Mouse (Mus musculus) forebrain, embryonic 10.5 days (tissue): ENCODE results near the gene Pla2g12a. TPM values are rescaled to one million over a fixed set of nuclear protein-coding genes. Genes with fewer than 3 reads are reported as not detected.

Experiments used
- DNase-seq: peaks from one replicate; pipeline ENCODE4 v3.0.0-alpha.2; 2017; ENCODE audit warnings: low spot score; ENCODE audit errors: extremely low spot score
- H3K27ac ChIP-seq: fragments of 300-500 bp; sonication (generic); 2 replicates; pipeline ENCODE4 v1.5.1; 2016; ENCODE audit warnings: mild to moderate bottlenecking
- H3K27me3 ChIP-seq: fragments of 300-500 bp; sonication (generic); 2 replicates; pipeline ENCODE4 v1.6.1; 2016; ENCODE audit warnings: mild to moderate bottlenecking; ENCODE audit not compliant: poor library complexity, severe bottlenecking
- H3K36me3 ChIP-seq: fragments of 300-500 bp; sonication (generic); replicated peaks from 2 replicates; pipeline ENCODE4 v1.6.1; 2016; ENCODE audit warnings: mild to moderate bottlenecking, moderate library complexity
- H3K4me1 ChIP-seq: fragments of 300-500 bp; sonication (generic); 2 replicates; pipeline ENCODE4 v1.6.1; 2016
- H3K4me3 ChIP-seq: fragments of 300-500 bp; sonication (generic); 2 replicates; pipeline ENCODE4 v1.5.1; 2016; ENCODE audit warnings: mild to moderate bottlenecking, moderate library complexity
- H3K9me3 ChIP-seq: fragments of 300-500 bp; sonication (generic); 2 replicates; pipeline ENCODE4 v1.6.1; 2016; ENCODE audit warnings: mild to moderate bottlenecking, moderate library complexity
- WGBS: fragments of 180-500 bp; shearing (Covaris S2); methylation state at CpG from one replicate; pipeline ENCODE4 v1.1.7; 2016; 5-methylcytosine and 5-hydroxymethylcytosine counted together
- polyA plus RNA-seq: library from polyadenylated mRNA; unstranded; fragments of >200 nt; fragmentation: Nextera tagmentation; extraction: Ambion mirVana; gene quantifications from 2 replicates; pipeline ENCODE4 v1.2.1, GENCODE M21; 2016

Gene Pla2g12a
- polyA plus RNA-seq, 1 experiment from 2014 or later: 37.1 TPM

DNA sequence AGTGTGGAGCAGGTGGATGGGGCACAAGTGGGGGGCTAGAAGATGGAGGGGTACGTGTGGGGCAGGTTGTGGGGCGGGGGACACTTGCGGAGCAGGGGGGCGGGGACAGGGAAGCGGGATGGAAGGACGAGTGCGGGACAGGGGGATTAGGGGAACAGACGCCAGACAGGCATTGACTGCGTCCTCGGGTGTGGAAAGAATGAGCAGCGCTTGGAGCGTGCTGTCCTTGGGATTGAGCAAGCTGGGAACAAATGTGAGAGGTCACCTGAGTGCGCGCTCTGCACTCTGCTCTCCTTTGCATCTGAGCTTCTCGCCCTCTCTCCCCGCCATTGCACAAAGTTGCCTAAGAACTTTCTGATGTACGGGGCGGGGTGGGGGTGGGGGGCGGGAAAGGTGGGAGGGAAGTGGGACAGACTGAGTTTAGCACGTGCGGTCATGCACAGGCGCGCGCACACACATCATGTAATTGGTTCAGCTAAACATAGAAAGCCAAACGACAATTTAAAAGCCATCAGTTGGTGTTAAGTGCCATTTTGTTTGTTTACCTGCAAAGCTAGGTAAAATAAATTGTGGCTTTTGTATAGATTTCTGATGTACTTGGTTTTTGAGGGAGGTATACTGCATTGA, 838 bp downstream of the Pla2g12a start:
- Histone ChIP-seq H3K27ac (peak overlapping the region; percentile 94), H3K4me3 (peak overlapping the region; percentile 78), H3K27me3 (peaks cover 11% of the 10 kb centered on the region; the same call in 1 of the 2 replicates), H3K9me3 (peaks cover 5% of the 10 kb centered on the region; the same call in 1 of the 2 replicates), H3K36me3 (no peaks in the 10 kb centered on the region), H3K4me1 (peaks cover 22% of the 10 kb centered on the region)
- no peak for DNase-seq
- 1% methylated on average over 25 of the region's 25 CpGs for WGBS

DNA sequence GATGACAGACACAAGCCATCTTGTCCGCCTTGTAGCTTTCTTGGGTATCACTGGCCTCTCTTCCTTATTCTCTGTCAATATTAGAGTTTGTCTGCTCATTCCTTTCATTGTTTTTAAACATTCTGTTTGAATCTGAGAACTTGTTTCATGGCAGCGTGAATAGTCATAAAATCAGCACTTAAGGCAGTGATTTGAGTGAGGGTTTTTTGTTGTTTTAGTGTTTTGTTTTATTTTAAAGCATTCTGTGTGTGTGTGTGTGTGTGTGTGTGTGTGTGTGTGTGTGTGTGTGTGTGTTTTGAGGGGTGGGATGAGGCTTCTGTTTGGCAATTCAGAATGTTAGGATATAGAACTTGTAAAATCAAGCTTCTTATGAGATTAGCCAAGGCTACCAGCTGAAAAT, 1.5 kb downstream of the Pla2g12a start:
- H3K4me1 ChIP-seq: peaks cover 22% of the 10 kb centered on the region
- H3K9me3 ChIP-seq: peaks cover 5% of the 10 kb centered on the region; the same call in 1 of the 2 replicates
- no peaks in the 10 kb centered on the region for H3K36me3 ChIP-seq
- no peak for DNase-seq
- WGBS: 69% methylated on average over 2 of the region's 2 CpGs
- peaks cover 11% of the 10 kb centered on the region; the same call in 1 of the 2 replicates for H3K27me3 ChIP-seq
- H3K4me3 ChIP-seq: peak overlapping the region; percentile 78
- no peak overlapping the region for H3K27ac ChIP-seq

DNA sequence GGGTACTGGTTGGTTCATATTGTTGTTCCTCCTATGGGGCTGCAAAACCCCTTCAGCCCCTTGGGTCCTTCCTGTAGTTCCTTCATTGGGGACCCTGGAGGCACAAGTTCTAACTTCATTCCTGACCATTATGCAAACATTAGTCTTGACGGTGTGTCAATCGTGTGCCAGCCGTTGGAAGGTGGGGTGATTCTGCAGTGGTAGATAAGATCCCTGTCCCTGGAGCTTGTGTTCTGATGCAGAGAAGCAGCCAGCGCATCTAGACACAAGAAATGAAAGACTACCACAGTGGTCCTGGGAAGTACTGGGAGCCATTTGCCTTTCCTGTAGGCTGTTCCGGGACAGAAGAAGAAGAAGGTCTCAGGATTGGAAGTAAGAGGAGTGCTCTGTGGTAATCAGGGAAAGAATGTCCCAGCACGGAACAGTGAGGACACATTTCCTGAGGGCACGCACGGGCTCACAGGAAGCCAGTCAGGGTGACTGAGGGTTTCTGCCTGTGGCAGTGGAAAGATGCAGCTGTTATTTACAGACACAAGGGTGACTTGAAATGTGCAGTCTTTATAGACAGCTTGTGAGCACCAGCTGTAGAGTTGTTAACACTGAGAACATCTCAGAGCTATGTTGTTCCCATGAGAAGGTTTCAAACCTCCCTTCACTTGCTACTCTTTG, 2.7 kb downstream of the Pla2g12a start:
- no peaks in the 10 kb centered on the region for H3K36me3 ChIP-seq
- 83% methylated on average over 8 of the region's 8 CpGs for WGBS
- no peaks in the 10 kb centered on the region for H3K9me3 ChIP-seq
- no peak for DNase-seq
- H3K4me1 ChIP-seq: peaks cover 22% of the 10 kb centered on the region
- H3K4me3 ChIP-seq: no peak overlapping the region
- no peak overlapping the region for H3K27ac ChIP-seq
- peaks cover 11% of the 10 kb centered on the region; the same call in 1 of the 2 replicates for H3K27me3 ChIP-seq

DNA sequence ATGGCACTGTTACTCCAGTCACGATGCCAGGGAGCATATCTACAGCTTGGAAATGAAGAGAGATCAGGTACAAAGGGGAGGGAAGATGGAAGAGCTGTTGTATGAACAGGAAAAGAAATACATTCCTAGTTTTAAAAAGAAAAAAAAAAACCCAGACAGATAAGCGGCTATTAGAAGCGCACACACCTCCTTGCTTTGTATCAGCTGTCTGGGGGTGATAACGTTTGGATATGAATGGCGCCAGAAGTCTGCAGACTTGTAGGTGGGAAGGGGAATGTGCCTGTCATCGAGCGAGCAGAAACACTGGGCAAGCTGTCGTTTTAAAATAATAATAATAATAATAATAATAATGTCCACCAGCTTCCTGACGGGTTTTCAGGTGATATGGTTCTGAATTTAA, 7.2 kb downstream of the Pla2g12a start:
- Histone ChIP-seq H3K4me3 (no peak overlapping the region), H3K4me1 (no peaks in the 10 kb centered on the region), H3K27ac (no peak overlapping the region), H3K27me3 (no peaks in the 10 kb centered on the region), H3K9me3 (no peaks in the 10 kb centered on the region), H3K36me3 (peaks cover 10% of the 10 kb centered on the region)
- DNase-seq: no peak
- 92% methylated on average over 9 of the region's 9 CpGs for WGBS

DNA sequence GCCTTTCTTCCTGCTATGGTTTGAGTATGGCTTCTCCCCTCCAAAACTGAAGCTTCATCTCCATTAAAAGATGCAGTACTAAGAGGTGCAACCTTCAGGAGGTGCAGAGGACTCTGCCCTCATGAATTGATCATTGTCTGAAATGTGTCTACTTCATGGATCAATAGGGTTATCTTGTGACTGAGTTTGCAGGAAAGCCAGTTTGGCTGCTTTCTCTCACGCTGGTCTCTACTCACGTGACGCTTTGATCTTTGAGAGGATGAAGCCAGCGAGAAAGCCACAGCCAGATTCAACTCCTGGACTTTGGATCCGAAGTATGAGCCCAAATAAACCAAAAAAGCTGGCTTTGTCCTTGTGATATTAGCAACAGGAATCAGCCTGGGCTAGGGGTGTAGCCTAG, 8.0 kb downstream of the Pla2g12a start:
- DNase-seq: no peak
- WGBS: 86% methylated on average over 5 of the region's 5 CpGs
- Histone ChIP-seq H3K36me3 (peaks cover 18% of the 10 kb centered on the region), H3K27me3 (no peaks in the 10 kb centered on the region), H3K27ac (no peak overlapping the region), H3K9me3 (no peaks in the 10 kb centered on the region), H3K4me1 (no peaks in the 10 kb centered on the region), H3K4me3 (no peak overlapping the region)

DNA sequence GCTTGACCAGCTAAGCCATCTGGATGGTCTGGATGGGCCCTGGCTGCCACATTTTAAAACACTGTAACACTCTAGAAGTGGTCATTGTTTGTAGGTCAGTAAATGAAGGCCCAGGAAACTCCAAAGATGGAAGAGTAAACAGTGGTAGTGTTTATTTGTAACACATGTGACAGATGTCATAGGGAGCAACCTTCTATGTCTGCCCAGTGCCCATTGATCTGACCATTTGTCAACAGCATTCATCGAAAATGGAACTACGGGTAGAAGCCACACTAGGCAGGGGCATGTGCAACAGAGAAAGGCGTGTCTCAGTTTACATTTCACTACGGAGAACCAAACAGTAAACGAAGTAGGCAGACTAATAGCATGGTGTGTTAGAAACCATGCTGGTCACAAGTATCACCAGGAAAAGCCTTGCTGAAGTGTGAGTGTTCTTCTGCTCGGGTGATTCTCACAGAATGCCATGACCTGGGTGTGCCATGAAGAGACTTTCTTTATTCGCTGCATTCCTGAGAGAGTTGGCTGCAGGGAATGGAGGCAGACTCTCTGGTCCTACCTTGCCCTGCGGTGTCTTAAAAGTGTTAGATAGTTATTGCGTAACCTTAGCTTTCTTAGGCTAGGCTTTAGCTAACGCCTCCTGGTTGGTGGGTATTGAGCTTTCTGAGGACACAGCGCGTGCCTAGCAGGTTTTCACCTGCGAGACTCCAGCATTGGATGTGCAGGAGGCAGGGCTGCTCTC, 9.5 kb downstream of the Pla2g12a start:
- WGBS: 91% methylated on average over 13 of the region's 13 CpGs
- DNase-seq: no peak
- Histone ChIP-seq H3K27me3 (no peaks in the 10 kb centered on the region), H3K4me3 (no peak overlapping the region), H3K4me1 (no peaks in the 10 kb centered on the region), H3K9me3 (no peaks in the 10 kb centered on the region), H3K27ac (no peak overlapping the region), H3K36me3 (peaks cover 30% of the 10 kb centered on the region)

DNA sequence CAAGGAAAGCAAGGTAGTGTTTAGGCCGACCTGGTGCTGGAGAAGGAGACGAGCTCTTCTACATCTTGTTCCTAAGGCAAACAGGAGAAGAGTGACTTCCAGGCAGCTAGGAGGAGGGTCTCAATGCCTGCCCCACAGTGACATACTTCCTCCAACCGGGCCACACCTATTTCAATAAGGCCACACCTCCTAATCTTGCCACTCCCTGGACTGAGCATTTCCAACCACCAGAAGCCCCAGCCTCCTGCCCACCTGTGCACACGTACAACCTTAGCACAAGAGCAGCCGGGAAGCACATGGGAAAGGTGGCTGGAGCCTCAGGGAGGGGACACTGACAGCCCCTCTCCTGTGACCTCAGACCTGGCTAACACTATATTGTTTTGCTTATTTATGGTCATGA, 13.6 kb downstream of the Pla2g12a start:
- Histone ChIP-seq H3K27me3 (no peaks in the 10 kb centered on the region), H3K4me3 (no peak overlapping the region), H3K27ac (no peak overlapping the region), H3K9me3 (no peaks in the 10 kb centered on the region), H3K4me1 (no peaks in the 10 kb centered on the region), H3K36me3 (peaks cover 52% of the 10 kb centered on the region)
- no peak for DNase-seq
- WGBS: 86% methylated on average over 5 of the region's 5 CpGs

DNA sequence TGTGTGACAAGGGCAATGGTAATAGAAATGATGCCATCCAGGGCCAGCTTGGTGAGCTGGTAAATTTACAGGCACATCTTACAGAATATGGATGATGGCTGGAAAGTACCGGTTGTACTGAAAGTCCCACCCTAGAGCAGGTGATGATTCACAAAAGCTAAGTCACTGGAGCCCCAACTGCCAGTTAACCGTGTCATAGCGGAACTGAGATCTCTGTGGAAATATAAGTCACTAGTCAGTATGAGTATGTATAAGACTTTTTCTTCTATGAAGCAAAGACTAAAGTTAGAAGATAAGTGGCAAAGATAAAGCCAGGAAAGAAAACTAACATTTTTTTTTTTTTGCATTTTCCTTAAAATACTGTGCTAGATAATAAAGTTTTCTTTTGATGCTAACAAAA, 14.7 kb downstream of the Pla2g12a start:
- Histone ChIP-seq H3K9me3 (no peaks in the 10 kb centered on the region), H3K27me3 (no peaks in the 10 kb centered on the region), H3K4me3 (no peak overlapping the region), H3K4me1 (no peaks in the 10 kb centered on the region), H3K27ac (no peak overlapping the region), H3K36me3 (peaks cover 52% of the 10 kb centered on the region)
- WGBS: 94% methylated on average over 3 of the region's 3 CpGs
- no peak for DNase-seq

DNA sequence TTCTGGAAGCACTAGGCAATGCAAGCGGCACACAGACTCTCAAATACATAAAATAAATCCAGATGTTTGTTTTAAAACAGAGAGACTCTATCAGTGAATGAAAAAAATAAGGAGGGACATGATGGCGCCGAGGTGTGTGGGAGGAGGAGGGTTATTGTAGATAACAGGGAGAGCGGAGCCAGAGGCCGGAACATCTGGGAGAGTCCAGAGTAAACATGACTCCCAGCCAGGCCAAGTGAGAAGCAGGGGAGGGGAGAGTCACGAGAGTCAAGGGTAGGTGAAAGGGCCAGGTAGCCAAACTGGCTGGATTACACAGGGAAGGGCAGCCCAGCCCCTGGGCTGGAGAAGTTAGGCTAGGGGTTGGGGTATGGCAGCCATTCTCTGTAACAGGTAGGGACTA, 18.2 kb downstream of the Pla2g12a start:
- no peaks in the 10 kb centered on the region for H3K27me3 ChIP-seq
- 86% methylated on average over 6 of the region's 6 CpGs for WGBS
- H3K4me1 ChIP-seq: peaks cover 9% of the 10 kb centered on the region
- H3K36me3 ChIP-seq: peaks cover 34% of the 10 kb centered on the region
- no peak overlapping the region for H3K4me3 ChIP-seq
- no peaks in the 10 kb centered on the region for H3K9me3 ChIP-seq
- no peak overlapping the region for H3K27ac ChIP-seq
- DNase-seq: no peak

DNA sequence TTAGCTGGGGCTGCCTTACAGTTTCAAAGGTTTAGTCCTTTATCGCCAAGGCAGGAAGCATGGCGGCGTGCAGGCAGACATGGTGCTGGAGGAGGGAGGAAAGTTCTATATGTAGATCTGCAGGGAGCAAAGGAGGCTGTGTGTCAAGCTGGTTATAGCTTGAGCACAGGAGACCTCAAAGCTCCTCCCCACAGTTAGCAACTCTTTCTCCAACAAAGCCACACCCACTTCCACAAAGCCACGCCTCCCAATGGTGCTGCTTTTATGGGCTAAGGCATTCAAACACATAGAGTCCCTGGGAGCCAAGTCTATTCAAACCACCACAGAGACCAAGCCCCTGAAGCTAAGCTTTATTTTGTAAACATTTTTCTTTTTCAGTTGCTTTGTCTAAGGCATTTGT, 20.5 kb downstream of the Pla2g12a start:
- no peaks in the 10 kb centered on the region for H3K27me3 ChIP-seq
- no peaks in the 10 kb centered on the region for H3K9me3 ChIP-seq
- 66% methylated on average over 4 of the region's 4 CpGs for WGBS
- no peak overlapping the region for H3K27ac ChIP-seq
- peaks cover 24% of the 10 kb centered on the region for H3K4me1 ChIP-seq
- no peak for DNase-seq
- no peak overlapping the region for H3K4me3 ChIP-seq
- H3K36me3 ChIP-seq: peaks cover 16% of the 10 kb centered on the region

DNA sequence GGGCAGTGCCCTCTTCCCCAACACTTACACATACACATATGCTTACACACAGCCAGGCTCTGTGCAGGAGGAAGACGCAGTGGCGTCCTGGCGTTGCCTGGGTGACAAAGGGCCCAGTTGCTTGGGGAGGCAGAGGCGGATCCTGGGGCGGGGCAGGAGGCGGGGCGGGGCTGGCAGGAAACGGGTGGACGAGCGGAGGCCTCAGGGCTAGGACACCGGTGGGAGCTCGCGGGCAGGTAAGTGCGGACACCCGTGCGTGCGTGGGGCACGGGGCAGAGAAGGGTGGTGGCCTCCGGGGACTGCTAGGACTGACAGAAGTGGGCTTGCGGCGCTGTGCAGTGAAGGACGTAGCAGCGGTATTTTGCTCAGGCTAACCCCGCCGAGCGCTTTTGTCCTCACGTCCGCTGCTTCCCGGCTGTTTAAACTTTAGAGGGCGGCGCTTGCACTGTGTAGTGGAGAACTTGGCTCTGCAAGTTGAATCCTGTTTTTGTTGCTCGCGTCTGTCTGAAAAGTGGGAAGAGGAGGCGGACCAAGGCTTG, 22.9 kb downstream of the Pla2g12a start, which contains the start of gene Casp6:
Casp6 (plus strand) TSS at position 155 of the 539 bp plus-strand sequence.
- under 1% methylated on average over 34 of the region's 34 CpGs for WGBS
- no peaks in the 10 kb centered on the region for H3K9me3 ChIP-seq
- no peaks in the 10 kb centered on the region for H3K27me3 ChIP-seq
- peak; percentile 85 for DNase-seq
- peaks cover 9% of the 10 kb centered on the region for H3K36me3 ChIP-seq
- peaks cover 24% of the 10 kb centered on the region for H3K4me1 ChIP-seq
- H3K4me3 ChIP-seq: peak within 1 kb of the TSS; percentile 83
- peak within 1 kb of the TSS; percentile 92 for H3K27ac ChIP-seq

DNA sequence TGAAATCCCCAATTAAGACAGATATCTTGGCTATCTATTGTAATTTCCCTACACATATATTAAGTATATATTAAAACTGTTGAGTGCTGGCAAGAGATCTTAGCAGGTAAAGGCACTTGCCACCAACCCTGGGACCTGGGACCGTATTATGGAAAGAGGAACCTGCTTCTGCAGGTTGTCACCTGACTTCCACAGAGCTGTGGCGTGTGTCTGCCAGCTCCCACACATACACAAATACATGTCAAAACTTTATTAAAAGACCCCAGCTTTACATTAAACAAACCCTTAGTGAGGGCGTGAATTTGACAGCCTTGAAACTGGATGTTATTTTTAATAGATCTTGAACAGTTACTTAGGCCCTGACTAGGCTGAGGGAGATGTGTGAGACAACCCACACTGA, 25.0 kb downstream of the Pla2g12a start:
- Histone ChIP-seq H3K4me1 (peaks cover 24% of the 10 kb centered on the region), H3K36me3 (peaks cover 22% of the 10 kb centered on the region), H3K27me3 (no peaks in the 10 kb centered on the region), H3K4me3 (no peak overlapping the region), H3K9me3 (no peaks in the 10 kb centered on the region), H3K27ac (no peak overlapping the region)
- no peak for DNase-seq
- 94% methylated on average over 3 of the region's 3 CpGs for WGBS

DNA sequence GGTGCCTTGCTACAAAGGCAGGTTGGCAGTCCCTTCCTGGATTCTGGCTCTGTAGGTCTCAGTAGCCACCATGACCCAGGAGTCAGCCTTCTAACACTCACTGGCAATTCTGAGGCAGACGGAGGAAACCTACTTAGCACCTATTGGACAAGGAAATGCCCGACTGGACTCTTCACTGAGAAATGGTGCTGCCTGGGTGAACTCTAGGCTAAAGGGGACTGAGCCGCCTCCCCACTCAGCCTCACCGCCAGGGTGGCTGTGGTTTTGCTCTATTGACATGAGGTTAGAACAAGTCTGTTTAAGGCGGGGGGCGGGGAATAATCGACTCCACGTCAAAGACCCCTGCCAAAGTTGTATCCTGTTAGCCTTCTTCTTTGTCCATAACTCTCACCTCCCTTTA, 25.5 kb downstream of the Pla2g12a start:
- Histone ChIP-seq H3K36me3 (peaks cover 27% of the 10 kb centered on the region), H3K4me1 (peaks cover 24% of the 10 kb centered on the region), H3K27me3 (no peaks in the 10 kb centered on the region), H3K9me3 (no peaks in the 10 kb centered on the region), H3K4me3 (no peak overlapping the region), H3K27ac (no peak overlapping the region)
- WGBS: 90% methylated on average over 8 of the region's 8 CpGs
- no peak for DNase-seq
